Mouse (Mus musculus): ENCODE measurements at regions not wholly inside any gene's neighbourhood (a gene's known extent, or its start where the extent isn't known, plus 50 kb on each side); places are given as distances from the start of the nearest gene placed in this dataset.
A peak's percentile ranks its signal among the peaks of the same experiment; 100 is the strongest.

- DNase-seq = no peak
Measured at GRCm38 (mm10) chr9:94467846-94468245, 70.0 kb downstream of the 1190002N15Rik start.

GRCm38 (mm10) chr9:94456085-94456531, 81.8 kb downstream of the 1190002N15Rik start:
- DNase-seq = peak; percentile 47

GRCm38 (mm10) chr9:94455466-94455865, 82.4 kb downstream of the 1190002N15Rik start:
- DNase-seq = no peak

- DNase-seq = no peak
Measured at GRCm38 (mm10) chr9:94449911-94450310, 88.0 kb downstream of the 1190002N15Rik start.

- no peak for DNase-seq
Measured at GRCm38 (mm10) chr9:94446182-94446763, 91.6 kb downstream of the 1190002N15Rik start.

GRCm38 (mm10) chr9:94444140-94444789, 93.6 kb downstream of the 1190002N15Rik start:
- no peak for DNase-seq

- DNase-seq = no peak
Measured at GRCm38 (mm10) chr9:94441393-94441792, 96.5 kb downstream of the 1190002N15Rik start.

- DNase-seq = no peak
Measured at GRCm38 (mm10) chr9:94433468-94433867, 104.4 kb downstream of the 1190002N15Rik start.

- DNase-seq = no peak
Measured at GRCm38 (mm10) chr9:94432144-94432747, 105.6 kb downstream of the 1190002N15Rik start.

GRCm38 (mm10) chr9:94431540-94431939, 106.3 kb downstream of the 1190002N15Rik start:
- DNase-seq = no peak

GRCm38 (mm10) chr9:94430996-94431395, 106.9 kb downstream of the 1190002N15Rik start:
- no peak for DNase-seq

- no peak for DNase-seq
Measured at GRCm38 (mm10) chr9:94426740-94427139, 111.1 kb downstream of the 1190002N15Rik start.

GRCm38 (mm10) chr9:94425804-94426203, 112.1 kb downstream of the 1190002N15Rik start:
- DNase-seq = peak; percentile 49

GRCm38 (mm10) chr9:94424438-94425135, 113.3 kb downstream of the 1190002N15Rik start:
- DNase-seq = peak; percentile 39

- no peak for DNase-seq
Measured at GRCm38 (mm10) chr9:94410546-94410945, 127.3 kb downstream of the 1190002N15Rik start.

GRCm38 (mm10) chr9:94410042-94410441, 127.8 kb downstream of the 1190002N15Rik start:
- peak; percentile 93 for DNase-seq

- peak; percentile 27 for DNase-seq
Measured at GRCm38 (mm10) chr9:94408635-94409323, 129.1 kb downstream of the 1190002N15Rik start.

GRCm38 (mm10) chr9:94407671-94408070, 130.2 kb downstream of the 1190002N15Rik start:
- no peak for DNase-seq

GRCm38 (mm10) chr9:94404551-94404950, 133.3 kb downstream of the 1190002N15Rik start:
- DNase-seq = no peak

- no peak for DNase-seq
Measured at GRCm38 (mm10) chr9:94400596-94400995, 137.3 kb downstream of the 1190002N15Rik start.

- DNase-seq = no peak
Measured at GRCm38 (mm10) chr9:94395215-94395614, 142.7 kb downstream of the 1190002N15Rik start.

- DNase-seq = no peak
Measured at GRCm38 (mm10) chr9:94386190-94386589, 151.7 kb downstream of the 1190002N15Rik start.

- no peak for DNase-seq
Measured at GRCm38 (mm10) chr9:94382293-94382692, 155.6 kb downstream of the 1190002N15Rik start.

All from retina, postnatal 1 day (tissue).